Mouse (Mus musculus): ENCODE data around the gene Syne3.

Gene Syne3

DNA sequence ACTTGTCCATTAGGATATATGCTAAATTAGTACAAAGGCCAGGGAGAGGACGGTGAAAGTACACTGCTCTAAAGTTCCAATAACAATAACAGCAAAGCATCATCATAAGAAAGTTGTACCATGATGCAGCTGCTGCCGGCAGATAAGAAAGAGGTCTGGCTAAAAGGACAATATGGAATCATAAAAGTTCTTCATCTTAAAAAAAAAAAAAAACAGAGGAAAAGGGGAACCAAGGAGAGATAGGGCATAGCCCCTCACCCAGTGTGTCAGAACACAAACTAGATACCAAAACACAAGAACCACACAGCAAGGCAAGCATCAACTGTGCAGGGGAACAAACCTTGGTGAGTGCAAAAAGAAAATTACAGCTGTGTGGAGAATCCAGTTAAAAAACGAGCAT is 117.4 kb downstream of the Syne3 start:
- no peak for DNase-seq (ENCODE audit: low spot score in 2 of 2)

GRCm38 (mm10) chr12:104890066-104890465 is 119.5 kb downstream of the Syne3 start:
- no peak for DNase-seq (ENCODE audit: low spot score in 2 of 2)

DNA sequence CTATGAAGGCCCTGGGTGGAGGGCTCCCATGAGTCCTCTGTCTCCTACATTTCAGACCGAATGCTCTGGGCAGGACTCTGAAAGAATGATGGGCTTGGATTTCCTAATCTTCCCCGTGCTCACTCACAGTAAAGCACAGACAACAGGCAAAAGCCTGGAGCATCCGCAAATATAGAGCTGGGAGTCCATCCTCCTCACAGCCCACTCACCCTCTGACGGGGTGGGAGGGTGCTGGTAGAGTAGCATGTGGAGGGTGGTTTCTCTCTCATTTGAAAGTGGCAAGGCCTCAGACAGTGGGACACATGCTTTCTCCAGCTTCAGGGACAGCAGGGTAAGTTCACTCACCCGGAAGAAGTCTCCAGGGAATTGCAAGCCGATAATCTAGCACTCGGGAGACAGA is 123.5 kb downstream of the Syne3 start:
- DNase-seq (ENCODE audit: low spot score in 2 of 2), result no peak

GRCm38 (mm10) chr12:104882533-104882932 is 127.1 kb downstream of the Syne3 start:
- DNase-seq (ENCODE audit: low spot score in 2 of 2), result no peak

GRCm38 (mm10) chr12:104882061-104882460 is 127.5 kb downstream of the Syne3 start:
- no peak for DNase-seq (ENCODE audit: low spot score in 2 of 2)

DNA sequence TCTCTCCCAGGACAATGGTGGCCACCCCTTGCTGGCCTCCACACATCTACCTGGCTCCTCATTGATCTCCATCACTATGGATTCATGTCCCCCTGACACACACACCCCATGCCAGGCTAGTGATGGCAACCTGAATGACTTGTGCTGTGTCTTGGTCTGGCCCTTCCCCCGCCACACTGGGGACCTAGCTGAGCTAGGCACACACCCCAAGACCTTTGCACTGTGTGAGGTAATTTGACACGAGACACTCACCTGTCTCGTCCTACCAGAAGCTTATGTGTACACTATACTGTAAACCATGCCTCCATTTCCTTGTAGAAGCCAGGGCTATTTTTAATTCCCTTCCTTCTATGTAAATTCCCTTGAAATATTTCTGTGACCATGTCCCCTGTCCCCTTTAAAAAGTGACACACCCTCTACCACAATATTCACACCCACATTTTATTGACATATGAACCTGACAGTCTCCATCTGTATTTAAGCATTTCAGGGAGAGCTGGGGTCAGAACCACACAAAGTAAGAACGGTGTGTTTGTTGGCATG is 128.0 kb downstream of the Syne3 start:
- no peak for DNase-seq (ENCODE audit: low spot score in 2 of 2)

- no peak for DNase-seq (ENCODE audit: low spot score in 2 of 2)
Observed at GRCm38 (mm10) chr12:104880367-104880766, 129.2 kb downstream of the Syne3 start.
